Mouse (Mus musculus): ENCODE data around the gene Ap2b1. TPM values are rescaled to one million over a fixed set of nuclear protein-coding genes. Genes with fewer than 3 reads are reported as not detected.

The Ap2b1 gene
- 68.6 TPM for polyA plus RNA-seq (2014; fragmentation: Illumina TruSeq; extraction: RNeasy Lipid Tissue Mini Kit (QIAGEN cat#74804); ENCODE audit: low read depth, low replicate concordance)

DNA sequence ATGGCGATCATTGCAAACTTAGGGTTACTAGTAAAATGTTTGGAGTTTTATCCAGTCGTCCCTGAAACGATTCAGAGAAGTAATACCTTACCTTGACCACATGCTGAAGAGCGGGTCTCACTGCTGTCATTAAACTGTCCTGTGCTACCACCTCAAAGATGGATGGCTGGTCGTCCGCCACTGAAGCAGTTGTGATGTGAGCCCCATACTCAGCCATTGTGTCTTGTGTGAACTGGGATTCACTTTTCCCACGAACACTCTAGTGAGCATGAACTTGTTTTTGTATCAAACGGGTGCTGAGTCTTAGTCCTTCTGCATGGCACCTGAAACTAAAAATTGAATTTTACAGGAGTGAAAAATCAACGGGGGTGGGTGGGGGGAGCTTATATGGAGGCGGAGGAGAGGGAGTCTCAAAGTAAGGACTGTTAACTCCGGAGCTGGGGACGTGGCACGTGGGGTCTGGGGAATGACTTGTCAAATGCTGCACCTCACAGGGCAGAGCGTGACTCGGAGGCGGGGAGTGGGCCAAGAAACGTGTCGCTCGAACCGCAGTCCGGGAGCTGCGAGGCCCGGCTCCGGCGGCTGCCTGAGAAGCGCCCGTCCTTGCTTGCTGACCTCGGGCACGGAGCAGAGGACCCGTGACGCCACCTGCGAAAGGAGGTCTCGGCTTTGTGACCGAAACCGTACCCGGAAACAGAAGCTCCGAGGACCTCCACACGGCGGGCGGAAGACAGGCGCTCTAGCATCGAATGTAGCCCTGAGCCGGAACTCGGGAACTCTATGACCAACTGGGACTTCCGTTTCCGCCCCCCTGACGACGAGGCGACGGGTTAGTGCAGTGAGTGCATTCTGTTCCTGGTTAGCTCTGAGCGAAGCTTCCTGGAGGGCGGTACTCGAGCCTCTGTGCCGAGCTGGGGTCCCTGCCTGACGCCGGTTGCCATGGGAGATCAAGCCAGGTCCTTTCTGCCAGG lies at the start of gene Ap2b1:
Ap2b1 (plus strand) TSS at position 800 of the 971 bp plus-strand sequence.

DNA sequence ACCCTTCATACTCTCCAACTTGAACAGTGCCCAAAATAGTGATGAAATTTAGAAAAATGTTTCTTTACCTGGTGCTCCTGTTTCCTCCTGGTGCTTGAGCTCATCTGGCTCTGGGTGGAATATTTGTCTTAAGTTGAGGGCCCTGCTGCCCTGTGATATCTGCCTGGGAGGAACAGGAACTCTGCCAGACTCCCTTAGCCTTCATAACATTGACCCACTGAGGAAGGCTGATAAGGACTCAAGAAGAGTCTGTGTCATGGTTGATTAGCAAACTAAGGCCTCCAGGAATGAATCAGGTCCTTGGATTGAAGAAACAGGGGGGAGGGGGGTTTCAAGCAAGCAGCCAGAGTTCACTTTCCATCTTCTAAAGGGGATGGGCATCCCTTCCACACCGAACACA lies 12.3 kb upstream of the Ap2b1 start, which contains the start of gene Slfn14:
Slfn14 (minus strand) TSS at position 161 of the 400 bp plus-strand sequence.

DNA sequence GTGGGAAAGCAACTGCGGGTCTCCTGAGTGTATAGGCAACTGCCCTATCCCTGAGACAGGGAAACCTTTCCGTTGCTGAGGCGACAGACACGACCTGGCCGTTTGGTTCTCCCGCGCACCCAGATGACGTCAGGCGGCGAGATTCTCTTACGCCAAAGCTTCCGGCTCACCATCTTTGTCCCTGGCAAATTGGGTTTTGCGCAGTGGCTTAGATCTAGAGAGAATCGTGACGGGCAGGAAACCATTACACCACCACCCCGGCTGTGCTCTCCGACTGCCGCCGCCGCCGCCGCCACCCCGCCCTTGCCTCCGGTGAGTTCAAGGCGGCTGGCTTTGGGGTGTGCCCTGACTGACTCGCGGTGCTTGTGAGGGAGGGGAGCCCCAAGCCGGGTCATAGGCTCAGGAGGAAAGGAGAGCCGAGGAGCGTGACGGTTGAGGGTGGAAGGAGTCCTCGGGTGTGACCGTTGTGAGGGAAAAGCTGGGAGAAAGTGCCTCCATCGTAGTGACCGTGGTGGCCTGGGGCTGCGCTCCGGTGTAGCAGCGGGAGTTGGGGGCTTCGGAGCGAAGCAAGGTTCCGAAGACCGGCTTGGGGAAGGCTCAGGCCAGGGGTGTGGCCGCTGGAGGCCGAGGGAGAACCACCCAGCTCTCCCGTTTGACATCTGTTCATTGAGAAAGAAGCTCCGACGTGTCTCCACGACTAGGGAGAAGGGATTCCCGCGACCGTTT lies 3.9 kb downstream of the Ap2b1 start, which contains the start of gene Pex12:
Pex12 (minus strand) TSS at position 61 of the 726 bp plus-strand sequence.

DNA sequence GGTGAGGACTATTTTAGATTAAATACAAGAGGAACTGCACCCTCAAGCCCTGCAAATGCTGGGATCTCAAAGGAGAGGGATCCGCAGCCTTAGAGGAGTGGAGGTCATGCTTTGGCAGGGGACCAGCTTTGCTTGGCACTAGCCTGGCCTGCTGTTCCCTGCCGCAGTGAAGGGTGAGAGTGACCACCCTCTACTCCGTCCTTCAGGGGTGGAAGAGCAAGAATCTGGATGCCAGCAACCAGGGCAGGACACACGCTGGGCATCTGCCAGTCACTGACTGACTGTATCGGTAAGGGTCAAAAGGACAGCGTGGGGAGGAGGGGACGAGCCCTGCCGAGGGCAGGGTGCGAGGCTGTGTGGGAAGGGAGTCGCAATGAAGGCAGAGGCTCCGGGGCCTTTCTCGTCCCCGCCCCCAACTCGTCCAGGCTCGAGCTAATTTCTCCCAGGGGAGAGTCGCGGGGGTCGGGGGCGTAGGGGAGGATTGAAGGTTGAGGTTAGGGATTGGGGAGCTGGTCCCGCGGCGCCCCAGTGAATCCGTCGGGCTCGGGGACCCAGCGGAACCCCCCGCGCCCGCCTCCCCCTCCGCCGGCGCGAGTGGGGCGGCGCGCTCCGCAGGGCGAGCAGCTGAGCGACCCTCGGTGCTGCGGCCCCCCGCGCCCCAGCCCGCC lies 110.4 kb downstream of the Ap2b1 start, which contains the start of gene Rasl10b:
Rasl10b (plus strand) TSS at position 51 of the 668 bp plus-strand sequence.

DNA sequence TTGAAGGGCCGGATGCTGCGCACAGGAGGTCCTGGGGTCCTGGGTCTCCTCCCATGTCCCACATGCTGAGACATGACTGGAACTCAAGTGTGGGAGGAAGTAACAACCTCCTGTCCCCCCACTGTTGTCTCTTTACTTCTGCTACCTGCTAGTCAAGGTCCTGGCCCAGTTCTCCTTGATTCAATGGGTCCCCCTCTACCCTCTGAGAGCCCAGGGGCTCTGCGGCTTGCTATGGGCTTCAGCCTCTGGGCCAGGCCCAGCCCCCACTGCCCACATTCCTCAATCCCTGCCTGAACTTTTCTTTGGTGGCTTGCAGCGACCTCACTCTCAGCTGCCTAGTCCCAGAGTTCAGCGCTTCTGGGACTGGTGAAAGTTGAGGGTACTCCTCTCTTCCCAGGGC lies 130.5 kb downstream of the Ap2b1 start, which contains the start of gene Gas2l2:
Gas2l2 (minus strand) TSS at position 101 of the 400 bp plus-strand sequence.

DNA sequence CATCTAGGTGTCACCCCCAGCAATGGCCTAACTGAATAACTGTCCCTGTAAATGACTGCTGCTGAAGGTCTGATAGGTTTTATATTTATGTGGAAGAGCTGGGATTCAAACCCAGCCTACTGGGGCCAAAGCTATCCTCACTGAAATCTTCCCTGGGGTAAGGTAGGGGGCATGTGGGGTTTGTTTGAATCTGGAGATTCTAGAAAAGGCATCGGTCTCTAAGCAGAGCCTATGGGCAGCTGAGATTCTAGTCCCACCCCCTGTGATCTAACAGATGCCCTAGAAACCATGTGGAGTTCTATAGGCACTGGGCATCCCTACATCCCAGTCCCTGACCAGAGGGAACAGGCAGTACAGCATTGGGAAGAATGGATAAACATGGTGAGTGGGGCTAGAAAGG lies 138.6 kb downstream of the Ap2b1 start, which contains the start of gene 1700020L24Rik:
1700020L24Rik (plus strand) TSS at position 301 of the 400 bp plus-strand sequence.

Other genes with a start within 250 kb of the Ap2b1 start
- gene Slfn2, start 233.9 kb upstream of the Ap2b1 start, polyA plus RNA-seq (2014; fragmentation: Illumina TruSeq; extraction: RNeasy Lipid Tissue Mini Kit (QIAGEN cat#74804); ENCODE audit: low read depth, low replicate concordance), result 9.4 TPM
- 0.74 TPM for gene Slfn1, start 182.2 kb upstream of the Ap2b1 start, polyA plus RNA-seq (2014; fragmentation: Illumina TruSeq; extraction: RNeasy Lipid Tissue Mini Kit (QIAGEN cat#74804); ENCODE audit: low read depth, low replicate concordance)
- 0.12 TPM for gene Slfn4, start 123.8 kb upstream of the Ap2b1 start, polyA plus RNA-seq (2014; fragmentation: Illumina TruSeq; extraction: RNeasy Lipid Tissue Mini Kit (QIAGEN cat#74804); ENCODE audit: low read depth, low replicate concordance)
- 0.82 TPM for gene Slfn3, start 107.7 kb upstream of the Ap2b1 start, polyA plus RNA-seq (2014; fragmentation: Illumina TruSeq; extraction: RNeasy Lipid Tissue Mini Kit (QIAGEN cat#74804); ENCODE audit: low read depth, low replicate concordance)
- gene Slfn14, start 12.3 kb upstream of the Ap2b1 start, polyA plus RNA-seq (2014; fragmentation: Illumina TruSeq; extraction: RNeasy Lipid Tissue Mini Kit (QIAGEN cat#74804); ENCODE audit: low read depth, low replicate concordance), result not detected
- 13.5 TPM for gene Pex12, start 3.6 kb downstream of the Ap2b1 start, polyA plus RNA-seq (2014; fragmentation: Illumina TruSeq; extraction: RNeasy Lipid Tissue Mini Kit (QIAGEN cat#74804); ENCODE audit: low read depth, low replicate concordance)
- 1.4 TPM for gene Rasl10b, start 110.1 kb downstream of the Ap2b1 start, polyA plus RNA-seq (2014; fragmentation: Illumina TruSeq; extraction: RNeasy Lipid Tissue Mini Kit (QIAGEN cat#74804); ENCODE audit: low read depth, low replicate concordance)
- gene Gas2l2, start 130.4 kb downstream of the Ap2b1 start, polyA plus RNA-seq (2014; fragmentation: Illumina TruSeq; extraction: RNeasy Lipid Tissue Mini Kit (QIAGEN cat#74804); ENCODE audit: low read depth, low replicate concordance), result 0.69 TPM
- gene 1700020L24Rik, start 138.7 kb downstream of the Ap2b1 start, polyA plus RNA-seq (2014; fragmentation: Illumina TruSeq; extraction: RNeasy Lipid Tissue Mini Kit (QIAGEN cat#74804); ENCODE audit: low read depth, low replicate concordance), result 4.3 TPM
- gene Mmp28, start 164.0 kb downstream of the Ap2b1 start, polyA plus RNA-seq (2014; fragmentation: Illumina TruSeq; extraction: RNeasy Lipid Tissue Mini Kit (QIAGEN cat#74804); ENCODE audit: low read depth, low replicate concordance), result 13.5 TPM
- 56.9 TPM for gene Taf15, start 174.1 kb downstream of the Ap2b1 start, polyA plus RNA-seq (2014; fragmentation: Illumina TruSeq; extraction: RNeasy Lipid Tissue Mini Kit (QIAGEN cat#74804); ENCODE audit: low read depth, low replicate concordance)
- gene Heatr9, start 223.2 kb downstream of the Ap2b1 start, polyA plus RNA-seq (2014; fragmentation: Illumina TruSeq; extraction: RNeasy Lipid Tissue Mini Kit (QIAGEN cat#74804); ENCODE audit: low read depth, low replicate concordance), result 0.52 TPM
- gene Ccl5, start 231.5 kb downstream of the Ap2b1 start, polyA plus RNA-seq (2014; fragmentation: Illumina TruSeq; extraction: RNeasy Lipid Tissue Mini Kit (QIAGEN cat#74804); ENCODE audit: low read depth, low replicate concordance), result 11.4 TPM